Mouse (Mus musculus) thymus, postnatal 0 days (tissue): ENCODE measurements around the gene Mfsd14a. TPM values are rescaled to one million over a fixed set of nuclear protein-coding genes. Genes with fewer than 3 reads are reported as not detected.

ENCODE experiments used
- DNase-seq: peaks from one replicate; pipeline ENCODE4 v3.0.0-alpha.2; 2015; ENCODE audit warnings: low spot score
- polyA plus RNA-seq: library from polyadenylated mRNA; unstranded; fragments of >200 nt; fragmentation: Nextera tagmentation; extraction: Ambion mirVana; gene quantifications from 2 replicates; pipeline ENCODE4 v1.2.1, GENCODE M21; 2015

Mfsd14a gene
- polyA plus RNA-seq, 1 experiment from 2014 or later: 68.6 TPM

- DNase-seq: no peak
Observed at GRCm38 (mm10) chr3:116604570-116604969, 57.9 kb downstream of the Mfsd14a start.

GRCm38 (mm10) chr3:116601781-116602180 lies 60.7 kb downstream of the Mfsd14a start:
- no peak for DNase-seq

DNA sequence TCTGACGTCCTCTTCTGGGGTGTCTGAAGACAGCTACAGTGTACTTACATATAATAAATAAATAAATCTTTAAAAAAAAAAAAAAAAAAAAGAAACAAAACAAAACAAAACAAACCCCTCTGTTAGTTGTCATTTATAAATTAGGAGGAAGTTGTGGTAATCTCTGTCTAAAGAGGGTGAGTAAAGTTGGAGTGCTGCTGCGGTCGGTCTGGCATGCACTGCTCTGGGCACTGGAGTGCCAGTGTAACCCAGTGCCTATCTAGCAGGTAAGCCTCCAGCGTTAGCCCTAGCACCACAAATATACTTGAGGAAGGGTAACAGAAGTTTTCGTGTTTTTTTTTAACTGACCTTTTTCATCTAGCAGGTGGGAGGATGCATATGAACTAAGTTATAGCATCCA lies 61.5 kb downstream of the Mfsd14a start:
- DNase-seq: no peak

- DNase-seq: no peak
Observed at GRCm38 (mm10) chr3:116599705-116600104, 62.8 kb downstream of the Mfsd14a start.

GRCm38 (mm10) chr3:116595603-116595991 lies 66.9 kb downstream of the Mfsd14a start:
- no peak for DNase-seq

DNA sequence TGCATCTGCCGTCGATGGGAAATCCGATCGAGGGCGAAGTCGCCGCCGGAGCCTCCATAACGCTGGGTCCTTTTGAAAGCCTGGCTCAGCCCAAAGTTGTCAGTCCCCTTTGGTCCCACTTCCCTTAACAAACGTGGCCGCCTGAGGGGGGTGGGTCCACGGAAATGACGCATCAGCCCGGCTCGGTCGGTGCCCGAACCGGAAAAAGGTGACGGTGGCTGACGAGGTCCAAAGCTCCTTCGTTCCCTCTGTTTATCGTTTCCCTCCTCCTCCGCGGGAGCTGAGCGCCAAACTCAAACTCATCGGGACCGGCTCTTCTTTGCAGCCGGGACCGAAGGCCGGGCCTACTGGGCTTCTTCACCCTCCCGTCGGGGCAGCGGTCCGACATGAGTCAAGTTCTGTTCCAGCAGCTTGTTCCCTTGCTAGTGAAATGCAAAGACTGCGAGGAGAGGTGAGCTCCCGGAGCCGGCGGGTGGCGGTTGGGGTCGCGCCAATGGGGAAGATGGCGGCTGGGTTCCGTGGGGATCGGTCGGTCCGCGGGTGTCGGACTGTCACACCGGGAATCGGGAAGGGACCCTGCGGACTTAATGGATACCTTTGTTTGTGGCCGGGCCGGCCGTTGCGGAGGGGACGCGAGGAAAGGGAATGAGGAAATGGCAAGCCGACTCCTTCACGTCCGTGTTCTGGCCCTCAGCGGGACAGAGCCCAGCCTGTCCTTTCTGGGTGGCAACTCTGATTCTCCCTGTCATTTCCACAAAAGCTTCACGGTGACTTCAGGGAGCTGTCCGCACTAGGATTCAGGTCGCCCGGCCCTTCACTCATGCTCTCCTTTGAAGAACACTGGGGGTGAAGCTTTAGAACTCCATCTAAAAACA lies 67.5 kb downstream of the Mfsd14a start, which contains the start of gene Sass6:
Gene Sass6, plus strand, starts transcription at position 255 of the 875 bp plus-strand sequence.
- DNase-seq: peak; percentile 97

- DNase-seq: no peak
Observed at GRCm38 (mm10) chr3:116594076-116594727, 68.3 kb downstream of the Mfsd14a start.

DNA sequence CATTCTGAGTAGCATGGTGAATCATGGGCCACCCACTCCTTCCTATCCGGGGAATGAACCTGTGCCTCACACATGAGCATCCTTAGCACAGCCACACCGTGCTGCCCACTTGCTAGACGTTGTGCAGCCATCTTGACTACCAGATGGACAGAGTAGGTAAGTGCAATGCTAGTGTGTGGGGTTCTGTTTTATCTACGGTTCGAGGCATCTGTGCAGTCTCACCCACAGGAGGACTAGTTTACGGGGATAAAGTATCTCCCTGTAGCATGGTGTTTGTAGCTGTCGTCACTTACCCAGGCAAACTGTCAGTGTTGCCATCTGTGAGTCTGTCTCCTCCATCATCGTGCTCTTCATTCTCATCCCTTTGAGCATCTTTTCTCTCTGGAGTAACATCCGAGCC lies 80.3 kb downstream of the Mfsd14a start:
- DNase-seq: no peak

Other genes with a start within 250 kb of the Mfsd14a start
- gene Cdc14a, start 238.6 kb downstream of the Mfsd14a start, polyA plus RNA-seq: 7.7 and 7.8 TPM in 2 replicates
- 72.2 and 75.3 TPM in 2 replicates for gene Rtca, start 154.5 kb downstream of the Mfsd14a start, polyA plus RNA-seq
- gene Dbt, start 149.6 kb downstream of the Mfsd14a start, polyA plus RNA-seq: 9.8 and 14.5 TPM in 2 replicates
- gene Lrrc39, start 99.7 kb downstream of the Mfsd14a start, polyA plus RNA-seq: 0.36 and 0.81 TPM in 2 replicates
- 21.7 and 23.7 TPM in 2 replicates for gene Sass6, start 67.7 kb downstream of the Mfsd14a start, polyA plus RNA-seq
- 25.0 and 30.6 TPM in 2 replicates for gene Trmt13, start 48.1 kb downstream of the Mfsd14a start, polyA plus RNA-seq
- not detected in 2 replicates for gene Gm43191, start 18.6 kb upstream of the Mfsd14a start, polyA plus RNA-seq
- 8.9 and 9.1 TPM in 2 replicates for gene Slc35a3, start 50.2 kb upstream of the Mfsd14a start, polyA plus RNA-seq
- 5.9 and 7.7 TPM in 2 replicates for gene Agl, start 145.5 kb upstream of the Mfsd14a start, polyA plus RNA-seq
- gene Frrs1, start 196.8 kb upstream of the Mfsd14a start, polyA plus RNA-seq: 10.9 and 14.9 TPM in 2 replicates